Mouse (Mus musculus) thymus, postnatal 36 days (tissue): ENCODE measurements around the gene Rpap3.
A peak's percentile ranks its signal among the peaks of the same experiment; 100 is the strongest.

Experiments
- DNase-seq, 2 experiments: peaks; one replicate each; pipeline ENCODE4 v3.0.0; 2022; ENCODE audit warnings: mixed read lengths in 2 of 2

Rpap3 gene

GRCm38 (mm10) chr15:97730365-97730764 is 24.7 kb upstream of the Rpap3 start:
- peak in 1 of 2 experiments; percentile 30 for DNase-seq

- no peak for DNase-seq
Observed at GRCm38 (mm10) chr15:97728804-97729203, 23.2 kb upstream of the Rpap3 start.

GRCm38 (mm10) chr15:97728394-97728793 is 22.8 kb upstream of the Rpap3 start:
- DNase-seq: no peak

GRCm38 (mm10) chr15:97727520-97727919 is 21.9 kb upstream of the Rpap3 start:
- DNase-seq: peak; percentile 48 to 49

GRCm38 (mm10) chr15:97727048-97727447 is 21.4 kb upstream of the Rpap3 start:
- DNase-seq: peak; percentile 49 to 50

- DNase-seq: peak in 1 of 2 experiments; percentile 41
Observed at GRCm38 (mm10) chr15:97726310-97726709, 20.7 kb upstream of the Rpap3 start.

- no peak for DNase-seq
Observed at GRCm38 (mm10) chr15:97725198-97725785, 19.7 kb upstream of the Rpap3 start.

GRCm38 (mm10) chr15:97724346-97725197 is 18.9 kb upstream of the Rpap3 start:
- no peak for DNase-seq

GRCm38 (mm10) chr15:97723536-97724345 is 18.1 kb upstream of the Rpap3 start:
- no peak for DNase-seq

- DNase-seq: peak; percentile 76 to 86
Observed at GRCm38 (mm10) chr15:97721008-97721701, 15.5 kb upstream of the Rpap3 start.

GRCm38 (mm10) chr15:97720026-97720675 is 14.5 kb upstream of the Rpap3 start:
- peak in 1 of 2 experiments; percentile 50 for DNase-seq

- peak; percentile 48 to 50 for DNase-seq
Observed at GRCm38 (mm10) chr15:97719494-97719893, 13.9 kb upstream of the Rpap3 start.

- DNase-seq: peak; percentile 47 to 50
Observed at GRCm38 (mm10) chr15:97718535-97719155, 13.0 kb upstream of the Rpap3 start.

- DNase-seq: peak; percentile 78 to 81
Observed at GRCm38 (mm10) chr15:97717861-97718534, 12.4 kb upstream of the Rpap3 start.

- DNase-seq: no peak
Observed at GRCm38 (mm10) chr15:97716782-97717181, 11.2 kb upstream of the Rpap3 start.

- DNase-seq: no peak
Observed at GRCm38 (mm10) chr15:97715734-97716133, 10.1 kb upstream of the Rpap3 start.

- no peak for DNase-seq
Observed at GRCm38 (mm10) chr15:97715083-97715482, 9.5 kb upstream of the Rpap3 start.

GRCm38 (mm10) chr15:97712546-97712945 is 6.9 kb upstream of the Rpap3 start:
- no peak for DNase-seq

- DNase-seq: no peak
Observed at GRCm38 (mm10) chr15:97710906-97711305, 5.3 kb upstream of the Rpap3 start.

- DNase-seq: no peak
Observed at GRCm38 (mm10) chr15:97696616-97697015, 9.0 kb downstream of the Rpap3 start.

GRCm38 (mm10) chr15:97693411-97693810 is 12.2 kb downstream of the Rpap3 start:
- DNase-seq: no peak
